Mouse (Mus musculus) hindbrain, embryonic 15.5 days (tissue): ENCODE data around the gene 2310050C09Rik. TPM values are rescaled to one million over a fixed set of nuclear protein-coding genes. Genes with fewer than 3 reads are reported as not detected.

ENCODE experiments used
- ATAC-seq: fragments of 200-750 bp; cut with Nextera tagmentation; 2 replicates; pipeline ENCODE4 v1.8.0; 2017; ENCODE audit warnings: low read depth, moderate number of reproducible peaks, moderate TSS enrichment; ENCODE audit not compliant: low FRiP score
- H3K27ac ChIP-seq: fragments of 300-500 bp; sonication (generic); replicated peaks from 2 replicates; pipeline ENCODE4 v1.5.1; 2015; ENCODE audit warnings: mild to moderate bottlenecking, inconsistent platforms
- H3K27me3 ChIP-seq: fragments of 300-500 bp; sonication (generic); 2 replicates; pipeline ENCODE4 v1.6.1; 2015; ENCODE audit warnings: control low read depth, inconsistent platforms
- H3K36me3 ChIP-seq: fragments of 300-500 bp; sonication (generic); 2 replicates; pipeline ENCODE4 v1.6.1; 2015; ENCODE audit warnings: control low read depth, inconsistent platforms
- H3K4me1 ChIP-seq: fragments of 300-500 bp; sonication (generic); replicated peaks from 2 replicates; pipeline ENCODE4 v1.6.1; 2015; ENCODE audit warnings: control low read depth, inconsistent platforms
- H3K4me2 ChIP-seq: fragments of 300-500 bp; sonication (generic); 2 replicates; pipeline ENCODE4 v1.6.1; 2015; ENCODE audit warnings: moderate library complexity, mild to moderate bottlenecking, inconsistent platforms
- H3K4me3 ChIP-seq: fragments of 300-500 bp; sonication (generic); 2 replicates; pipeline ENCODE4 v1.5.1; 2015; ENCODE audit warnings: mild to moderate bottlenecking, inconsistent platforms
- H3K9ac ChIP-seq: fragments of 300-500 bp; sonication (generic); 2 replicates; pipeline ENCODE4 v1.6.1; 2015; ENCODE audit warnings: inconsistent platforms
- H3K9me3 ChIP-seq: fragments of 300-500 bp; sonication (generic); 2 replicates; pipeline ENCODE4 v1.6.1; 2016; ENCODE audit warnings: control low read depth, inconsistent platforms
- WGBS: fragments of 180-500 bp; shearing (Covaris S2); methylation state at CpG from one replicate; pipeline ENCODE4 v1.1.7; 2015; 5-methylcytosine and 5-hydroxymethylcytosine counted together
- polyA plus RNA-seq: library from polyadenylated mRNA; unstranded; fragments of >200 nt; fragmentation: Nextera tagmentation; extraction: Ambion mirVana; gene quantifications from 2 replicates; pipeline ENCODE4 v1.2.1, GENCODE M21; 2015

Gene 2310050C09Rik
- polyA plus RNA-seq, result not detected in 2 replicates

DNA sequence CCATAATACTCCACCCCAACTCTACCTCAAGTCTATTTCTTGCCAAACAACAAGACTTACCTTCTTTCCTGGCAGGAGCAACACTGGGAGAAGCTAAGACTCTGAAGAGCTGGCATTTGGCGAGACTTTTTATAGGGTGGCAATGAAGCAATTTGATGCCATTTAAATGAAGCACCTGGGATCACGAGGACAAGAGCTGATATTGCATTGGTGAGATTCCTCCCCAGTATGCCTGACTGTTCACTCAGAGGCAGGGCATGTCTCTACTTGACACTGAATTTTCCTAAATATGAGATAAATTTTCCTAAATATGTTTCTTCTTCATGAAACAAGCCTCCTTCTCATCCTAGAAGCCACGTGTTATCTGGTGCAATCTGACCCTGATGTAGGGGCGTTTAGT lies at the start of gene 2310050C09Rik:
TSS of gene 2310050C09Rik (minus strand) at position 101 of the 400 bp plus-strand sequence.
- no peak within 1 kb of the TSS for H3K4me3 ChIP-seq
- H3K4me1 ChIP-seq, result no peaks in the 10 kb centered on the region
- H3K27me3 ChIP-seq, result no peaks in the 10 kb centered on the region
- no peak within 1 kb of the TSS for H3K27ac ChIP-seq
- H3K4me2 ChIP-seq, result no peak within 1 kb of the TSS
- H3K36me3 ChIP-seq, result no peaks in the 10 kb centered on the region
- no peaks in the 10 kb centered on the region for H3K9me3 ChIP-seq
- no peak within 1 kb of the TSS for H3K9ac ChIP-seq
- ATAC-seq, result no peak
- 86% methylated on average over 4 of the region's 4 CpGs for WGBS

DNA sequence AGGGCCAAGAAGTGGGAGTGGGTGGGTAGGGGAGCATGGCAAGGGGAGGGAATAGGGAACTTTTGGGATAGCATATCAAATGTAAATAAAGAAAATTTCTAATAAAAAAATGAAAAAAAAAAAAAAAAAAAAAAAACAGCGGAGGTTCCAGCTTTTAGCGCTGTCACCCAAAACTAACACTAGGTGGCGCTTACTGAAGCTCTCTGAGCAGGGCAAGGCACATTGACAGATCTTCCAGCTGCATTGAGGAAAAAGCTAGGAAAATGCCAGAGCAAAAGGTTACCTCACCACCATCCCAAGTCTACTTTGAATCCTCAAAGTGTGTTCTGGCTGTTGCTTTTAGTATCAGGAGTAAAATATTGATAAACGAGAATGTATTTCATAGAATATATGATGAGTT lies 37.6 kb upstream of the 2310050C09Rik start:
- Histone ChIP-seq H3K4me3 (no peak overlapping the region), H3K27ac (no peak overlapping the region), H3K9ac (no peak overlapping the region), H3K9me3 (no peaks in the 10 kb centered on the region), H3K27me3 (no peaks in the 10 kb centered on the region), H3K4me2 (no peak overlapping the region), H3K4me1 (no peaks in the 10 kb centered on the region), H3K36me3 (no peaks in the 10 kb centered on the region)
- ATAC-seq, result no peak
- 22% methylated on average over 4 of the region's 4 CpGs for WGBS

DNA sequence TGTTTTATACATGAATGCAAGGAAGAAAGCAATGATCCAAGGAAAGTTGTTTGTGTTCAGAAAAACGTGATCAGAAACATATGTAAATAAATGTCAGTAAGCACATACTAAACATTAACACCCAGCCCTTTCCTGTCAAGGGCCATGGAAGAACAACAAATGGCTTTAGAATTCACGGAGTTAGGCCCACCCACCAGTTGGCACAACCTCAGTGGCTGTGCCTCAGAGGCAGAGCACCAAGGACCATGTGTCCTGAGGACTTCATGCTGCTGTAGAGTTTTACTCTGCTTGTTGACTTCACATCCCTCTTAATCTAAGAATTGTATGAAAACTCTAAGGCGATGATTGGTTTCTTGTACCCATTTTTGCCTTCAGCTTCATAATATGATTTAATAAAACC lies 35.2 kb upstream of the 2310050C09Rik start:
- Histone ChIP-seq H3K9ac (no peak overlapping the region), H3K9me3 (no peaks in the 10 kb centered on the region), H3K27ac (no peak overlapping the region), H3K36me3 (no peaks in the 10 kb centered on the region), H3K4me1 (no peaks in the 10 kb centered on the region), H3K4me2 (no peak overlapping the region), H3K4me3 (no peak overlapping the region), H3K27me3 (no peaks in the 10 kb centered on the region)
- 54% methylated on average over 3 of the region's 3 CpGs for WGBS
- ATAC-seq, result no peak

DNA sequence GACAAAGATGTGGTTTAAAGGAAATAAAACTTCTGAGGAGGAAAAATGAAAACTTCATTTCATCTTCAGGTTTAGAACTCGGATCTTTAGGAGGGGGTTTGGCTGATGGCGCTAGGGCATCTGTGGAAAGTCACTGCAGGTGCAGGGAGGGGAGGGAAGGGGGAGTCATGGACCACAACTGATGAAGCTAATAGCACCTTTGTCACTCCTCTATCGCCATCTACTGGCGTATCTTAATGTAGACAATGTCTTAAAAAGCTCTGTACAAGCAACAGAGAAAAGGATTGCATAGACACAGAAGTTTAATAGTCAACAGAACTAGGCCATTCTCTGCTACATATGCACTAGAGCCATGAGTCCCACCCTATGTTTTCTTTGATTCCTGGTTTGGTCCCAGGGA lies 33.6 kb upstream of the 2310050C09Rik start:
- Histone ChIP-seq H3K36me3 (no peaks in the 10 kb centered on the region), H3K4me2 (no peak overlapping the region), H3K9ac (no peak overlapping the region), H3K4me1 (no peaks in the 10 kb centered on the region), H3K4me3 (no peak overlapping the region), H3K27ac (no peak overlapping the region), H3K9me3 (no peaks in the 10 kb centered on the region), H3K27me3 (no peaks in the 10 kb centered on the region)
- peak; percentile 72; the same call in 1 of the 2 replicates for ATAC-seq
- 33% methylated on average over 4 of the region's 4 CpGs for WGBS

DNA sequence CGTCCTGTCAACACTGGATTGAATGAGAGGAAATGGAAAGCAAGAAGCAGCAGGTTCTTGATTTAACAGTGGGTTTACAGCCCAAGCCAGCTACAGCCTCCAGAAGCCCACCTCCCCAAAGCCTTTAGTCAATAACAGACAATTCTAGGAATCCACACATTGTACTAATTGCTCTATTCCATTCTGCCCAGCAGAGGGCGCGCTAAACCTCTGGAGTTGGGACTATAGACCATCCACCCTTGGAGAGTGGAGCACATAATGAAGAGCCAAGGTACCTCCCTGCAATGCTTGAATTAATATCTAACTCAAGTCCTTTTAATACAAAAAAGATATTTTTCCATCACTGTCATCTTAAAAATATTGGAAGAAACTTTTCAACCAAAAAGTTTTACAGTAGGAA lies 33.0 kb upstream of the 2310050C09Rik start:
- Histone ChIP-seq H3K27me3 (no peaks in the 10 kb centered on the region), H3K27ac (no peak overlapping the region), H3K36me3 (no peaks in the 10 kb centered on the region), H3K4me2 (no peak overlapping the region), H3K4me1 (no peaks in the 10 kb centered on the region), H3K4me3 (no peak overlapping the region), H3K9me3 (no peaks in the 10 kb centered on the region), H3K9ac (no peak overlapping the region)
- whole genome bisulfite sequencing, result 26% methylated on average over 3 of the region's 3 CpGs
- no peak for ATAC-seq

DNA sequence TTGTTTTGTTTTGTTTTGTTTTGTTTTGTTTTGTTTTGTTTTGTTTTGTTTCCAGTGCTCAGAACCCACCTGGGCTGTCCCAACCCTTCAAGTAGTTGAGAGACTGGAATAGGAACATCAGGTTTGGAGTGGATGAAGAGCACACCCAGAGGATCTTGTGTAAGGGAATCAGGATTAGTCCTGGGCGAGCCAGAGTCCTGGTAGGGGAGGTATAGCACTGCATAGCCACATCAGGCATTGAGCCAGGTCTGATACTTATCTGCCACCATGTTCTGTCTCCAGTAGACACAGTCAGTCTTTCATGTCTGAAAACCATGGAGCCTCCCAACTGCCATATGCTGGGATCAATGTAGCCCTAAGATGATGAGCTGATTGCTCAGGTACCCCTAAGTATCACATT lies 24.5 kb upstream of the 2310050C09Rik start:
- H3K4me3 ChIP-seq, result no peak overlapping the region
- ATAC-seq, result no peak

DNA sequence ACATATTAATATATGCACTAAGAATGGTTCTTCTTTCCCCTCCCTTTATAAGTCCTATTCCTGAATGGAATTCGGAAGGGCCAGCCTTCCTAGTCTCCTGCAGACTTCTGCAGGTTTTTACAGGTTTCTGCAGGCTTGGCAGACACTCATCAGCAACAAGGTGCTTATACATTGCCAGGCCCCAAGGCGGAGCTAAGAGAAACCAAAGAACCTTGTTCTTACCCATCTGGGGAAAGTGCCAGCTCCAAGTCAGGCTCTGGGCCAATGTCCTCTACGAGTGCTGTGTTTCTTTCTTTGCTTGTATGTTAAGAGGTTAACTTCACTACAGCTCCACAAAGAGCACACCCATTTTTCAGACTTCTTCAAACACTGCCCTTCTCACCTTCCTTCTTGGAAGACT lies 24.0 kb upstream of the 2310050C09Rik start:
- ATAC-seq, result no peak
- H3K36me3 ChIP-seq, result no peaks in the 10 kb centered on the region
- 58% methylated on average over 3 of the region's 3 CpGs for WGBS
- H3K9me3 ChIP-seq, result no peaks in the 10 kb centered on the region
- no peak overlapping the region for H3K27ac ChIP-seq
- H3K9ac ChIP-seq, result no peak overlapping the region
- no peaks in the 10 kb centered on the region for H3K27me3 ChIP-seq
- H3K4me1 ChIP-seq, result no peaks in the 10 kb centered on the region
- no peak overlapping the region for H3K4me2 ChIP-seq
- H3K4me3 ChIP-seq, result no peak overlapping the region

More for the DNA sequence above, 24.5 kb upstream of the 2310050C09Rik start:
- Histone ChIP-seq H3K36me3 (no peaks in the 10 kb centered on the region), H3K27ac (no peak overlapping the region), H3K27me3 (no peaks in the 10 kb centered on the region), H3K4me2 (no peak overlapping the region), H3K9ac (no peak overlapping the region), H3K4me1 (no peaks in the 10 kb centered on the region), H3K9me3 (no peaks in the 10 kb centered on the region)
- 66% methylated on average over 1 of the region's 1 CpGs for WGBS

DNA sequence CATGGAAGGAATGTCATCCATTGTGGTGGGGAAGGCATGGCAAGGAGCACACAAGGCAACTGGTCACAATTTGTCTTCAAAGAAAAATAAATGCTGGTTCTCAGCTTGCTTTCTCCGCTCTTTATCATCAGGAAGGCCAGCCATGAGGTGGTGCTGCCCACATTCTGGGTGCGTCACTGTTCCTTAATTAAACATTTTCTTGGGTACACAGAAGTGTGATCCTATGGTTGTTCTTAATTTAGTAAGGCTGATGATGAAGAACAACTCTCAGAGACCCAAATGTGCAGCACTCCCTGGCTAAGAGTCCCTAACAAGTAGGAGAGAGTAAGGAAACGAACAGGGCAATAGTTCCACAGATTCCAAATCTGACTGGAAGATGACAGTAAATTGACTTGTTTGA lies 4.2 kb upstream of the 2310050C09Rik start:
- ATAC-seq, result no peak
- no peaks in the 10 kb centered on the region for H3K27me3 ChIP-seq
- no peak overlapping the region for H3K9ac ChIP-seq
- no peaks in the 10 kb centered on the region for H3K9me3 ChIP-seq
- 91% methylated on average over 3 of the region's 3 CpGs for WGBS
- no peak overlapping the region for H3K27ac ChIP-seq
- no peaks in the 10 kb centered on the region for H3K36me3 ChIP-seq
- H3K4me3 ChIP-seq, result no peak overlapping the region
- no peaks in the 10 kb centered on the region for H3K4me1 ChIP-seq
- H3K4me2 ChIP-seq, result no peak overlapping the region

DNA sequence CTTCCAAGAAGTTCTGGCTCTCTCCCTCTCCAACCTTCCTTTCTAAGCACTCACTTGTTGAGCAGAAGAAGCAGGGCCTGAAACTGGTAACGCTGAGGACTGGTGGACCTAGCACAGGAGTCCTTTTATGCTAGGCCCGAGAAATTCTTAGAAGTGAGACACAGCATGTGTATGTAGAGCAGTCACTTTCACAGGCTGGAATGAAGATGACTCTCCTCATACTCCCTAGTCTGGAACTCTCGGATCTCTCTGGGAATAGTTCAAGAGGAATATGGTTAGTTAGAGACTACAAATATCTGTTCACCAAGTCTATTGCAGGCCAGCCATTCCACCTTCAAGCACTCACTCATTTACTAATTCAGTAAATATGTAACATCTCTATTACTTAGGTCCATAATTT lies 18.8 kb downstream of the 2310050C09Rik start, which contains the start of gene Lce1l:
TSS of gene Lce1l (minus strand) at position 101 of the 400 bp plus-strand sequence.
- H3K4me1 ChIP-seq, result no peaks in the 10 kb centered on the region
- 90% methylated on average over 3 of the region's 3 CpGs for WGBS
- ATAC-seq, result no peak
- no peaks in the 10 kb centered on the region for H3K27me3 ChIP-seq
- H3K27ac ChIP-seq, result no peak within 1 kb of the TSS
- no peak within 1 kb of the TSS for H3K4me2 ChIP-seq
- H3K36me3 ChIP-seq, result no peaks in the 10 kb centered on the region
- no peak within 1 kb of the TSS for H3K9ac ChIP-seq
- H3K9me3 ChIP-seq, result no peaks in the 10 kb centered on the region
- no peak within 1 kb of the TSS for H3K4me3 ChIP-seq

DNA sequence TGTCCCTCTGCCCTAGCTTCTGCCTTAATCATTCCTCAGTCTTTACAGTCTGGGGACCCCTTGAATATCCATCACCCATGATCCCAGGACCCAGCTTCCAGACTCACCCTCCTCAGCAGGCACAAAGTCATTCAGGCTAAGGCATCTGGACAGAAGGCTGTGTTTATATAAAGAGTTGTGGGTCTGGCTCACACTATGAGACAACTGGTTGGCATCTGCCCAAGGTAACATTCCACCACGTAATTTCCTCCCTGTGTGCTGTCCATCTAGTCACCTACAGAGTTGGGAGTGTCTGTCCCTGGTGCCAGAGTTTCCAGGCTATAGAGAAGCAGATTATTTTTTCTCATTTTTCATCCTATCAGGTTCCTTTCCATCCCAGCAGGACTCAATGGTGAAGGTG lies 42.9 kb downstream of the 2310050C09Rik start, which contains the start of gene Kprp:
TSS of gene Kprp (minus strand) at position 140 of the 400 bp plus-strand sequence.
- WGBS, result 50% methylated on average over 1 of the region's 1 CpGs
- Histone ChIP-seq H3K4me2 (no peak within 1 kb of the TSS), H3K36me3 (no peaks in the 10 kb centered on the region), H3K27ac (no peak within 1 kb of the TSS), H3K9me3 (no peaks in the 10 kb centered on the region), H3K9ac (no peak within 1 kb of the TSS), H3K4me3 (no peak within 1 kb of the TSS), H3K27me3 (no peaks in the 10 kb centered on the region), H3K4me1 (no peaks in the 10 kb centered on the region)
- ATAC-seq, result no peak

DNA sequence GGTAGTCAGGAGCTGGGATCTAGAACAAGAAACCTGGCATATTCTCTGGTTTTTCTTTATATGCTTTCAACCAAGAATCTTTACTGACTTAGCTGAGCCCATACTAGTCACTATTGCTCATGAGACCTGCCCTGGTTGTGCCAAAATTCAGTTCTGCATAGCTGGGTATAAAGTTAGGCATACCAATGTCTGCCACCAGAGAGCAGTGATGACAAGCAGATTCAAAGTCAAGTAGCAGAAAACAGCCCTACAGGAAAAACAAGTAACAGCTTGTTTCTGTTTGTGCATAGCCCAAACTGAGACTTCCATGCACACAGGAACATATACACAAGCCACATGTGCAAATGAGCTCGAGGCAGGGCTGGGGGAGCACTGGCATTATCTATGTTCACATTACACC lies 44.2 kb downstream of the 2310050C09Rik start:
- Histone ChIP-seq H3K27ac (no peak overlapping the region), H3K4me1 (no peaks in the 10 kb centered on the region), H3K4me3 (no peak overlapping the region), H3K4me2 (no peak overlapping the region), H3K9me3 (no peaks in the 10 kb centered on the region), H3K36me3 (no peaks in the 10 kb centered on the region), H3K9ac (no peak overlapping the region), H3K27me3 (no peaks in the 10 kb centered on the region)
- no peak for ATAC-seq
- 38% methylated on average over 1 of the region's 1 CpGs for WGBS
